Mouse (Mus musculus) urinary bladder, postnatal 4 days (tissue): Measurements from ENCODE around the gene Gm47995.
"Not testable (repeated sequence)": the region's sequence is repeated elsewhere in the genome, so short reads cannot be mapped to it uniquely, and the experiment has no call there.

ENCODE experiments used
- DNase-seq, 2 experiments: peaks; one replicate each; pipeline ENCODE4 v3.0.0; 2021 to 2022; ENCODE audit warnings: low spot score in 2 of 2

Gene Gm47995

GRCm38 (mm10) chr1:151198120-151198519, at the start of gene Gm47995:
Gene Gm47995, plus strand, starts transcription at chr1:151198448.
- not testable (repeated sequence) for DNase-seq

GRCm38 (mm10) chr1:151150211-151150610, 48.0 kb upstream of the Gm47995 start:
- DNase-seq = no peak

GRCm38 (mm10) chr1:151151089-151151488, 47.2 kb upstream of the Gm47995 start:
- DNase-seq = no peak

GRCm38 (mm10) chr1:151153056-151153652, 45.1 kb upstream of the Gm47995 start:
- DNase-seq = no peak

- DNase-seq = not testable (repeated sequence)
These were observed 44.1 kb upstream of the Gm47995 start for GRCm38 (mm10) chr1:151154131-151154530.

- no peak for DNase-seq
These were observed 42.1 kb upstream of the Gm47995 start for GRCm38 (mm10) chr1:151156129-151156528.

GRCm38 (mm10) chr1:151156777-151157632, 41.2 kb upstream of the Gm47995 start:
- DNase-seq = no peak

GRCm38 (mm10) chr1:151157963-151158856, 40.0 kb upstream of the Gm47995 start:
- DNase-seq = no peak

GRCm38 (mm10) chr1:151158857-151159510, 39.3 kb upstream of the Gm47995 start:
- no peak for DNase-seq

GRCm38 (mm10) chr1:151166031-151166430, 32.2 kb upstream of the Gm47995 start:
- no peak for DNase-seq

- no peak for DNase-seq
These were observed 30.8 kb upstream of the Gm47995 start for GRCm38 (mm10) chr1:151167297-151168047.

- DNase-seq = no peak
These were observed 29.6 kb upstream of the Gm47995 start for GRCm38 (mm10) chr1:151168637-151169036.

GRCm38 (mm10) chr1:151171572-151172461, 26.4 kb upstream of the Gm47995 start:
- no peak for DNase-seq

GRCm38 (mm10) chr1:151177030-151177936, 21.0 kb upstream of the Gm47995 start:
- no peak for DNase-seq

GRCm38 (mm10) chr1:151177937-151178271, 20.3 kb upstream of the Gm47995 start:
- no peak for DNase-seq

GRCm38 (mm10) chr1:151178505-151179083, 19.7 kb upstream of the Gm47995 start:
- DNase-seq = no peak

- no peak for DNase-seq
These were observed 18.1 kb upstream of the Gm47995 start for GRCm38 (mm10) chr1:151180167-151180566.

- DNase-seq = not testable (repeated sequence)
These were observed 16.0 kb upstream of the Gm47995 start, which contains the start of gene Gm47985 for GRCm38 (mm10) chr1:151182266-151182665. Gene Gm47985, plus strand, starts transcription at chr1:151182537.
